Mouse (Mus musculus) kidney, adult 2 months (tissue): ENCODE data around the gene Sept9. TPM values are rescaled to one million over a fixed set of nuclear protein-coding genes. Genes with fewer than 3 reads are reported as not detected.

Experiments used
- DNase-seq: peaks from one replicate; pipeline ENCODE4 v3.0.0; 2021
- H3K27ac ChIP-seq: fragments of 200-500 bp; 2 replicates; pipeline ENCODE4 v1.5.1; 2012; ENCODE audit warnings: low read depth, low read length, control low read depth, inconsistent platforms; ENCODE audit not compliant: insufficient read depth
- H3K27me3 ChIP-seq: fragments of 200-500 bp; replicated peaks from 2 replicates; pipeline ENCODE4 v1.6.1; 2012; ENCODE audit warnings: mild to moderate bottlenecking, moderate library complexity, low read length, inconsistent platforms; ENCODE audit not compliant: control insufficient read depth, insufficient read depth
- H3K36me3 ChIP-seq: fragments of 200-500 bp; 2 replicates; pipeline ENCODE4 v1.6.1; 2012; ENCODE audit warnings: mild to moderate bottlenecking, moderate library complexity, low read length, inconsistent platforms; ENCODE audit not compliant: control insufficient read depth, insufficient read depth
- H3K4me1 ChIP-seq: fragments of 200-500 bp; 2 replicates; pipeline ENCODE4 v1.6.1; 2011; ENCODE audit warnings: low read length; ENCODE audit not compliant: control insufficient read depth, insufficient read depth
- H3K4me3 ChIP-seq: fragments of 200-500 bp; 2 replicates; pipeline ENCODE4 v1.5.1; 2011; ENCODE audit warnings: mild to moderate bottlenecking, low read depth, low read length, control low read depth; ENCODE audit not compliant: insufficient read depth
- CTCF ChIP-seq: fragments of 200-500 bp; conservative IDR thresholded peaks from 2 replicates; pipeline ENCODE4 v1.5.1; 2011; ENCODE audit warnings: low read depth, mild to moderate bottlenecking, control low read depth, low read length, moderate library complexity, mixed read lengths; ENCODE audit not compliant: insufficient read depth, insufficient read length
- POLR2A ChIP-seq: fragments of 200-500 bp; IDR thresholded peaks from one replicate; pipeline ENCODE4 v1.6.1; 2011; ENCODE audit warnings: low read depth, low read length, control low read depth
- WGBS: fragments of 180-500 bp; shearing (Covaris S2); methylation state at CpG from one replicate; pipeline ENCODE4 v1.1.7; 2018; 5-methylcytosine and 5-hydroxymethylcytosine counted together
- polyA plus RNA-seq: library from polyadenylated mRNA; depleted of rRNA; stranded (reverse); fragments of >200 nt; gene quantifications from 2 replicates; pipeline ENCODE4 v1.2.3, GENCODE M21; 2012

Sept9 gene
- polyA plus RNA-seq, 1 experiment: 25.9 TPM

- no peaks in the 10 kb centered on the region for H3K4me1 ChIP-seq
- H3K36me3 ChIP-seq: no peaks in the 10 kb centered on the region
- WGBS: 98% methylated on average over 8 of the region's 8 CpGs
- no peak overlapping the region for H3K27ac ChIP-seq
- DNase-seq: no peak
- no peak for TF ChIP-seq CTCF
- no peak for TF ChIP-seq POLR2A
- H3K27me3 ChIP-seq: no peaks in the 10 kb centered on the region
- no peak overlapping the region for H3K4me3 ChIP-seq
Measured at GRCm38 (mm10) chr11:117220777-117221176, 21.3 kb downstream of the Sept9 start.

GRCm38 (mm10) chr11:117221182-117221581 lies 21.7 kb downstream of the Sept9 start:
- Histone ChIP-seq H3K27me3 (no peaks in the 10 kb centered on the region), H3K4me1 (no peaks in the 10 kb centered on the region), H3K4me3 (no peak overlapping the region), H3K36me3 (no peaks in the 10 kb centered on the region), H3K27ac (no peak overlapping the region)
- no peak for TF ChIP-seq CTCF
- TF ChIP-seq POLR2A: no peak
- DNase-seq: no peak
- 73% methylated on average over 6 of the region's 6 CpGs for WGBS

GRCm38 (mm10) chr11:117222899-117223298 lies 23.4 kb downstream of the Sept9 start:
- 67% methylated on average over 8 of the region's 8 CpGs for WGBS

GRCm38 (mm10) chr11:117224804-117225203 lies 25.3 kb downstream of the Sept9 start:
- 67% methylated on average over 4 of the region's 4 CpGs for WGBS
- DNase-seq: no peak
- Histone ChIP-seq H3K4me3 (no peak overlapping the region), H3K27me3 (no peaks in the 10 kb centered on the region), H3K4me1 (no peaks in the 10 kb centered on the region), H3K36me3 (no peaks in the 10 kb centered on the region), H3K27ac (no peak overlapping the region)
- TF ChIP-seq POLR2A: no peak
- peak; percentile 36 for TF ChIP-seq CTCF

More at GRCm38 (mm10) chr11:117222899-117223298, 23.4 kb downstream of the Sept9 start:
- Histone ChIP-seq H3K4me3 (no peak overlapping the region), H3K36me3 (no peaks in the 10 kb centered on the region), H3K27me3 (no peaks in the 10 kb centered on the region), H3K4me1 (no peaks in the 10 kb centered on the region), H3K27ac (no peak overlapping the region)
- TF ChIP-seq CTCF (no peak), POLR2A (no peak)
- no peak for DNase-seq

- Histone ChIP-seq H3K36me3 (no peaks in the 10 kb centered on the region), H3K27me3 (no peaks in the 10 kb centered on the region), H3K4me1 (no peaks in the 10 kb centered on the region), H3K4me3 (no peak overlapping the region), H3K27ac (no peak overlapping the region)
- DNase-seq: no peak
- TF ChIP-seq CTCF: no peak
- no peak for TF ChIP-seq POLR2A
- WGBS: 72% methylated on average over 15 of the region's 15 CpGs
Measured at GRCm38 (mm10) chr11:117225531-117226213, 26.2 kb downstream of the Sept9 start.

- WGBS: 71% methylated on average over 5 of the region's 5 CpGs
- Histone ChIP-seq H3K4me1 (no peaks in the 10 kb centered on the region), H3K36me3 (no peaks in the 10 kb centered on the region), H3K27me3 (no peaks in the 10 kb centered on the region), H3K27ac (no peak overlapping the region), H3K4me3 (no peak overlapping the region)
- DNase-seq: no peak
- no peak for TF ChIP-seq POLR2A
- TF ChIP-seq CTCF: no peak
Measured at GRCm38 (mm10) chr11:117226214-117226535, 26.7 kb downstream of the Sept9 start.

- DNase-seq: no peak
- Histone ChIP-seq H3K36me3 (no peaks in the 10 kb centered on the region), H3K27ac (no peak overlapping the region), H3K4me3 (no peak overlapping the region), H3K27me3 (no peaks in the 10 kb centered on the region), H3K4me1 (no peaks in the 10 kb centered on the region)
- 81% methylated on average over 10 of the region's 10 CpGs for WGBS
- TF ChIP-seq POLR2A (no peak), CTCF (no peak)
Measured at GRCm38 (mm10) chr11:117228139-117228538, 28.7 kb downstream of the Sept9 start.

- TF ChIP-seq CTCF: no peak
- no peak for TF ChIP-seq POLR2A
- Histone ChIP-seq H3K4me3 (0 out of 2 replicates have a peak overlapping the region, but pooled peaks have one; percentile 0), H3K27me3 (no peaks in the 10 kb centered on the region), H3K36me3 (no peaks in the 10 kb centered on the region), H3K4me1 (no peaks in the 10 kb centered on the region), H3K27ac (peak overlapping the region; percentile 33)
- peak; percentile 78 for DNase-seq
- 44% methylated on average over 11 of the region's 11 CpGs for WGBS
Measured at GRCm38 (mm10) chr11:117231551-117231950, 32.1 kb downstream of the Sept9 start.
